In genomic region chr10:75031345-75032114, GRCm38 (mm10) we compare ENCODE assay signal across 27 mouse cellular contexts. TPM values are rescaled to one million over a fixed set of nuclear protein-coding genes. Genes with fewer than 3 reads are reported as not detected.
DNase-seq lines count a peak whose midpoint lies in the region; ATAC-seq lines count a peak whose summit lies in the region.
"Had no signal": no experiment of that assay in that cellular context is flagged by ENCODE, and none has a peak within 500 bp of the region (broad histone marks: within the 10 kb centered on the region; RNA-seq: fewer than 3 reads in every experiment).

No protein-coding gene starts in this region.

- ATAC-seq in midbrain, embryonic 15.5 days (replicated peaks), result no peak
- ATAC-seq in midbrain, embryonic 14.5 days (ENCODE audit: low FRiP score, low TSS enrichment), result no peak
- ATAC-seq: inflammation-experienced regulatory T-cells, adult 6 months; Patski had no signal

- H3K4me1 ChIP-seq in midbrain, embryonic 15.5 days, result peaks cover 38% of the 10 kb centered on the region
- H3K4me1 ChIP-seq in midbrain, embryonic 14.5 days (ENCODE audit: control insufficient read depth, insufficient read depth, low read length), result peaks cover 26% of the 10 kb centered on the region

- no peak overlapping the region for H3K4me2 ChIP-seq in midbrain, embryonic 15.5 days
- no peak overlapping the region for H3K4me2 ChIP-seq in midbrain, embryonic 14.5 days (ENCODE audit: low read length)
- H3K4me2 ChIP-seq: heart, embryonic 13.5 days; liver, embryonic 15.5 days; lung, embryonic 14.5 days had no signal

- no peak overlapping the region for H3K4me3 ChIP-seq in midbrain, embryonic 15.5 days
- H3K4me3 ChIP-seq in midbrain, embryonic 14.5 days (replicated peaks; ENCODE audit: low read depth, low read length), result no peak overlapping the region
- H3K4me3 ChIP-seq: embryonic facial prominence, embryonic 15.5 days; forebrain, embryonic 12.5 days; heart, adult 2 months; heart, embryonic 13.5 days; kidney, embryonic 15.5 days; limb, embryonic 12.5 days; liver, embryonic 15.5 days had no signal

- no peaks in the 10 kb centered on the region for H3K27me3 ChIP-seq in midbrain, embryonic 15.5 days (replicated peaks)
- H3K27me3 ChIP-seq in midbrain, embryonic 14.5 days (ENCODE audit: control insufficient read depth, insufficient read depth, low read length), result no peaks in the 10 kb centered on the region
- H3K27me3 ChIP-seq: embryonic facial prominence, embryonic 15.5 days; forebrain, embryonic 12.5 days; heart, embryonic 13.5 days; kidney, embryonic 15.5 days; limb, embryonic 12.5 days; liver, embryonic 15.5 days; Patski had no signal

- peak; percentile 50 for DNase-seq in adrenal gland, postnatal 14 days
- no peak for DNase-seq in adrenal gland, postnatal 25 days
- DNase-seq in midbrain, embryonic 14.5 days, result no peak
- DNase-seq in 3T3-L1 (ENCODE audit: low read depth, low spot score), result peak; percentile 54
- peak; percentile 7 for DNase-seq in Muller cell, postnatal 12 days (ENCODE audit: inconsistent ontology term)
- DNase-seq in urinary bladder, postnatal 25 days (ENCODE audit: low spot score), result no peak
- DNase-seq: thymus, postnatal 4 days had no signal

- no peaks in the 10 kb centered on the region for H3K9me3 ChIP-seq in midbrain, embryonic 15.5 days
- H3K9me3 ChIP-seq in midbrain, embryonic 14.5 days (ENCODE audit: control insufficient read depth, low read length), result no peaks in the 10 kb centered on the region
- H3K9me3 ChIP-seq: embryonic facial prominence, embryonic 10.5 days; embryonic facial prominence, embryonic 15.5 days; forebrain, embryonic 12.5 days; heart, embryonic 13.5 days; kidney, embryonic 15.5 days; limb, embryonic 12.5 days; liver, embryonic 15.5 days had no signal

- WGBS in midbrain, embryonic 15.5 days, result 77% methylated on average over 5 of the region's 5 CpGs
- 73% methylated on average over 5 of the region's 5 CpGs for WGBS in midbrain, embryonic 14.5 days

- H3K27ac ChIP-seq in midbrain, embryonic 15.5 days, result peak overlapping the region; percentile 77; the same call in 1 of the 2 replicates
- no peak overlapping the region for H3K27ac ChIP-seq in midbrain, embryonic 14.5 days (replicated peaks; ENCODE audit: low read depth, low read length)
- H3K27ac ChIP-seq: embryonic facial prominence, embryonic 15.5 days; heart, adult 2 months; heart, embryonic 13.5 days; kidney, embryonic 15.5 days; left cerebral cortex, adult 2 months; limb, embryonic 12.5 days; liver, embryonic 15.5 days; stomach, postnatal 0 days had no signal

- H3K36me3 ChIP-seq in midbrain, embryonic 15.5 days (replicated peaks), result no peaks in the 10 kb centered on the region
- H3K36me3 ChIP-seq in midbrain, embryonic 14.5 days (ENCODE audit: control insufficient read depth, insufficient read depth, low read length), result no peaks in the 10 kb centered on the region
- H3K36me3 ChIP-seq: embryonic facial prominence, embryonic 10.5 days; embryonic facial prominence, embryonic 15.5 days; forebrain, embryonic 12.5 days; heart, embryonic 13.5 days; kidney, embryonic 15.5 days; limb, embryonic 12.5 days; liver, embryonic 15.5 days had no signal

- H3K9ac ChIP-seq in midbrain, embryonic 15.5 days, result no peak overlapping the region
- H3K9ac ChIP-seq in midbrain, embryonic 14.5 days (replicated peaks; ENCODE audit: low read length), result no peak overlapping the region
- H3K9ac ChIP-seq: embryonic facial prominence, embryonic 15.5 days; forebrain, embryonic 12.5 days; heart, embryonic 13.5 days; kidney, embryonic 15.5 days; limb, embryonic 12.5 days; liver, embryonic 15.5 days; lung, embryonic 14.5 days had no signal

RNA-seq across cellular contexts. Expression of gene Rsph14, which starts 0.9 kb away (rescaled TPM):
- total RNA-seq in adrenal gland, postnatal 14 days (2021), result 0.52 and 0.53 TPM in 2 replicates
- total RNA-seq in adrenal gland, postnatal 25 days (2021), result 0.52 TPM in 1 of 2 replicates, not detected in the other
- polyA plus RNA-seq in midbrain, embryonic 15.5 days (2015; fragmentation: Nextera tagmentation; extraction: Ambion mirVana), result 0.54 and 1.5 TPM in 2 replicates
- polyA plus RNA-seq in midbrain, embryonic 14.5 days (2014; fragmentation: Nextera tagmentation; extraction: Ambion mirVana), result 0.68 and 1.2 TPM in 2 replicates
- total RNA-seq: gastrocnemius, adult 8-10 months; gastrocnemius, postnatal 4 days; heart, adult 2 months; heart, postnatal 10 days; hematopoietic stem cell, adult 5-6 weeks; left cerebral cortex, adult 2 months; liver, adult 2 months had no signal
- polyA plus RNA-seq: embryonic facial prominence, embryonic 10.5 days; heart, embryonic 13.5 days; inflammation-experienced regulatory T-cells, adult 6 months; kidney, embryonic 15.5 days; limb, embryonic 12.5 days; liver, adult 2 months; liver, embryonic 15.5 days; lung, embryonic 14.5 days; neural tube, embryonic 11.5 days; Patski; stomach, postnatal 0 days had no signal

RNA-seq across cellular contexts. Expression of gene Rab36, which starts 5.3 kb away (rescaled TPM):
- total RNA-seq in adrenal gland, postnatal 14 days (2021), result 9.7 and 13.7 TPM in 2 replicates
- total RNA-seq in adrenal gland, postnatal 25 days (2021), result 14.8 and 21.8 TPM in 2 replicates
- polyA plus RNA-seq in midbrain, embryonic 15.5 days (2015; fragmentation: Nextera tagmentation; extraction: Ambion mirVana), result 22.2 and 23.2 TPM in 2 replicates
- polyA plus RNA-seq in midbrain, embryonic 14.5 days (2014; fragmentation: Nextera tagmentation; extraction: Ambion mirVana), result 14.3 and 16.1 TPM in 2 replicates

RNA-seq across cellular contexts. Expression of gene Bcr, which starts 28.9 kb away (rescaled TPM):
- 26.3 and 27.1 TPM in 2 replicates for total RNA-seq in adrenal gland, postnatal 14 days (2021)
- 31.3 and 41.0 TPM in 2 replicates for total RNA-seq in adrenal gland, postnatal 25 days (2021)
- 17.9 and 19.2 TPM in 2 replicates for polyA plus RNA-seq in midbrain, embryonic 15.5 days (2015; fragmentation: Nextera tagmentation; extraction: Ambion mirVana)
- 20.9 and 22.8 TPM in 2 replicates for polyA plus RNA-seq in midbrain, embryonic 14.5 days (2014; fragmentation: Nextera tagmentation; extraction: Ambion mirVana)

Comparison
In these comparisons a context has a peak if more than half of its experiments do, and no peak if none do; other contexts are left out.
1. DNase-seq: peak in adrenal gland, postnatal 14 days (single experiment), 3T3-L1 (single experiment) and Muller cell, postnatal 12 days (single experiment); none in adrenal gland, postnatal 25 days (single experiment), midbrain, embryonic 14.5 days (single experiment) and urinary bladder, postnatal 25 days (single experiment).